Mouse (Mus musculus) stomach, postnatal 0 days (tissue): ENCODE data around the gene Cfap77. TPM values are rescaled to one million over a fixed set of nuclear protein-coding genes. Genes with fewer than 3 reads are reported as not detected.

Experiments used
- ATAC-seq: fragments of 200-750 bp; cut with Nextera tagmentation; 2 replicates; pipeline ENCODE4 v1.8.0; 2017; ENCODE audit not compliant: low FRiP score, low TSS enrichment
- DNase-seq: peaks from one replicate; pipeline ENCODE4 v3.0.0-alpha.2; 2016; ENCODE audit warnings: low spot score
- H3K27ac ChIP-seq: fragments of 300-500 bp; sonication (generic); replicated peaks from 2 replicates; pipeline ENCODE4 v1.5.1; 2014; ENCODE audit warnings: mild to moderate bottlenecking, control low read depth
- H3K27me3 ChIP-seq: fragments of 300-500 bp; sonication (generic); 2 replicates; pipeline ENCODE4 v1.6.1; 2014; ENCODE audit warnings: low read length; ENCODE audit not compliant: control insufficient read depth, insufficient read depth
- H3K36me3 ChIP-seq: fragments of 300-500 bp; sonication (generic); 2 replicates; pipeline ENCODE4 v1.6.1; 2014; ENCODE audit warnings: low read length, mixed read lengths; ENCODE audit not compliant: control insufficient read depth, insufficient read depth
- H3K4me1 ChIP-seq: fragments of 300-500 bp; sonication (generic); replicated peaks from 2 replicates; pipeline ENCODE4 v1.6.1; 2014; ENCODE audit warnings: antibody characterized with exemption; ENCODE audit not compliant: control insufficient read depth, insufficient read depth
- H3K4me2 ChIP-seq: fragments of 300-500 bp; sonication (generic); replicated peaks from 2 replicates; pipeline ENCODE4 v1.6.1; 2014; ENCODE audit warnings: low read depth, mild to moderate bottlenecking, control low read depth, moderate library complexity
- H3K4me3 ChIP-seq: fragments of 300-500 bp; sonication (generic); 2 replicates; pipeline ENCODE4 v1.5.1; 2014; ENCODE audit warnings: low read depth, low read length, control low read depth
- H3K9ac ChIP-seq: fragments of 300-500 bp; sonication (generic); 2 replicates; pipeline ENCODE4 v1.6.1; 2014; ENCODE audit warnings: mild to moderate bottlenecking, low read length, control low read depth, mixed read lengths
- H3K9me3 ChIP-seq: fragments of 300-500 bp; sonication (generic); 2 replicates; pipeline ENCODE4 v1.6.1; 2016; ENCODE audit warnings: low read length; ENCODE audit not compliant: control insufficient read depth
- CTCF ChIP-seq: IDR thresholded peaks from 2 replicates; pipeline ENCODE4 v1.5.1; 2016; ENCODE audit warnings: antibody characterized with exemption, low read depth, mild to moderate bottlenecking, moderate library complexity
- EP300 ChIP-seq: optimal IDR thresholded peaks from 2 replicates; pipeline ENCODE3; 2016; ENCODE audit warnings: antibody characterized with exemption
- WGBS: fragments of 180-500 bp; shearing (Covaris S2); extraction: QIAGEN DNeasy Blood & Tissue Kit; methylation state at CpG from one replicate; pipeline ENCODE4 v1.1.7; 2014; 5-methylcytosine and 5-hydroxymethylcytosine counted together
- polyA plus RNA-seq: library from polyadenylated mRNA; unstranded; fragments of >200 nt; fragmentation: Nextera tagmentation; extraction: Ambion mirVana; gene quantifications from 2 replicates; pipeline ENCODE4 v1.2.1, GENCODE M21; 2015

Cfap77 gene
- polyA plus RNA-seq, 1 experiment from 2014 or later, result 0.11 TPM

- H3K4me3 ChIP-seq, result no peak overlapping the region
- TF ChIP-seq EP300 (no peak), CTCF (no peak)
- H3K9ac ChIP-seq, result no peak overlapping the region
- H3K27ac ChIP-seq, result no peak overlapping the region
- H3K4me2 ChIP-seq, result no peak overlapping the region
- no peaks in the 10 kb centered on the region for H3K9me3 ChIP-seq
- no peak for DNase-seq
- 58% methylated on average over 27 of the region's 27 CpGs for WGBS
- H3K36me3 ChIP-seq, result no peaks in the 10 kb centered on the region
- ATAC-seq, result no peak
- no peaks in the 10 kb centered on the region for H3K27me3 ChIP-seq
- no peaks in the 10 kb centered on the region for H3K4me1 ChIP-seq
These were observed 38.0 kb downstream of the Cfap77 start for GRCm38 (mm10) chr2:29016599-29017587.

- Histone ChIP-seq H3K4me1 (no peaks in the 10 kb centered on the region), H3K27me3 (no peaks in the 10 kb centered on the region), H3K9me3 (no peaks in the 10 kb centered on the region), H3K27ac (no peak overlapping the region), H3K4me2 (no peak overlapping the region), H3K4me3 (no peak overlapping the region), H3K36me3 (no peaks in the 10 kb centered on the region), H3K9ac (no peak overlapping the region)
- no peak for DNase-seq
- 71% methylated on average over 5 of the region's 5 CpGs for WGBS
- no peak for TF ChIP-seq CTCF
- no peak for TF ChIP-seq EP300
- no peak for ATAC-seq
These were observed 42.3 kb downstream of the Cfap77 start for GRCm38 (mm10) chr2:29012523-29012922.

GRCm38 (mm10) chr2:29007656-29008055 is 47.2 kb downstream of the Cfap77 start:
- DNase-seq, result no peak
- Histone ChIP-seq H3K4me2 (no peak overlapping the region), H3K27ac (no peak overlapping the region), H3K4me1 (no peaks in the 10 kb centered on the region), H3K27me3 (no peaks in the 10 kb centered on the region), H3K9me3 (no peaks in the 10 kb centered on the region), H3K36me3 (no peaks in the 10 kb centered on the region), H3K9ac (no peak overlapping the region), H3K4me3 (no peak overlapping the region)
- WGBS, result 76% methylated on average over 6 of the region's 6 CpGs
- TF ChIP-seq CTCF (no peak), EP300 (no peak)
- ATAC-seq, result no peak

GRCm38 (mm10) chr2:29006455-29007034 is 48.3 kb downstream of the Cfap77 start:
- Histone ChIP-seq H3K9ac (no peak overlapping the region), H3K4me1 (no peaks in the 10 kb centered on the region), H3K4me3 (no peak overlapping the region), H3K4me2 (no peak overlapping the region), H3K27ac (no peak overlapping the region), H3K9me3 (no peaks in the 10 kb centered on the region), H3K36me3 (no peaks in the 10 kb centered on the region), H3K27me3 (no peaks in the 10 kb centered on the region)
- 78% methylated on average over 13 of the region's 13 CpGs for whole genome bisulfite sequencing
- TF ChIP-seq CTCF, result no peak
- TF ChIP-seq EP300, result no peak
- no peak for ATAC-seq
- no peak for DNase-seq

- H3K9ac ChIP-seq, result no peak overlapping the region
- 62% methylated on average over 9 of the region's 9 CpGs for WGBS
- H3K4me2 ChIP-seq, result no peak overlapping the region
- no peaks in the 10 kb centered on the region for H3K27me3 ChIP-seq
- H3K36me3 ChIP-seq, result no peaks in the 10 kb centered on the region
- no peaks in the 10 kb centered on the region for H3K4me1 ChIP-seq
- DNase-seq (no peak), ATAC-seq (no peak)
- no peak for TF ChIP-seq CTCF
- TF ChIP-seq EP300, result no peak
- H3K9me3 ChIP-seq, result no peaks in the 10 kb centered on the region
- H3K27ac ChIP-seq, result no peak overlapping the region
- H3K4me3 ChIP-seq, result no peak overlapping the region
These were observed 50.8 kb downstream of the Cfap77 start for GRCm38 (mm10) chr2:29004037-29004436.

- 58% methylated on average over 5 of the region's 5 CpGs for WGBS
- Histone ChIP-seq H3K4me1 (no peaks in the 10 kb centered on the region), H3K4me3 (no peak overlapping the region), H3K27me3 (no peaks in the 10 kb centered on the region), H3K4me2 (no peak overlapping the region), H3K9me3 (no peaks in the 10 kb centered on the region), H3K9ac (no peak overlapping the region), H3K27ac (no peak overlapping the region), H3K36me3 (no peaks in the 10 kb centered on the region)
- TF ChIP-seq CTCF, result no peak
- no peak for ATAC-seq
- no peak for DNase-seq
These were observed 56.6 kb downstream of the Cfap77 start for GRCm38 (mm10) chr2:28998246-28998645.
